Mouse (Mus musculus) myocyte (in vitro differentiated cells): Measurements from ENCODE around the gene Aida.

Source experiments
- CEBPB ChIP-seq: IDR thresholded peaks from 2 replicates; pipeline ENCODE4 v1.6.1; 2011; ENCODE audit warnings: mild to moderate bottlenecking, moderate library complexity; ENCODE audit not compliant: poor library complexity, insufficient read depth, severe bottlenecking
- E2F4 ChIP-seq: IDR thresholded peaks from one replicate; pipeline ENCODE4 v1.6.1; 2011; ENCODE audit warnings: mild to moderate bottlenecking, control low read depth, moderate library complexity; ENCODE audit not compliant: insufficient read depth
- MAX ChIP-seq: IDR thresholded peaks from one replicate; pipeline ENCODE4 v1.6.1; 2011; ENCODE audit warnings: low read depth, mild to moderate bottlenecking, control low read depth
- MYOG ChIP-seq, 3 experiments: IDR thresholded peaks; one replicate each; pipeline ENCODE4 v1.6.1; 2011; ENCODE audit warnings: control low read depth in 2 of 3, low read depth in 2 of 3, mild to moderate bottlenecking in 2 of 3; ENCODE audit not compliant: insufficient read length in 2 of 3, control insufficient read depth in 1 of 3, insufficient read depth in 1 of 3
- POLR2A ChIP-seq: IDR thresholded peaks from one replicate; pipeline ENCODE4 v1.6.1; 2011; ENCODE audit warnings: low read depth, mild to moderate bottlenecking, control low read depth, moderate library complexity; ENCODE audit not compliant: insufficient read length
- POLR2AphosphoS2 ChIP-seq: IDR thresholded peaks from one replicate; pipeline ENCODE4 v1.6.1; 2011; ENCODE audit warnings: low read depth, control low read depth; ENCODE audit not compliant: insufficient read length
- TCF12 ChIP-seq: IDR thresholded peaks from one replicate; pipeline ENCODE4 v1.6.1; 2011; ENCODE audit warnings: mild to moderate bottlenecking, control low read depth; ENCODE audit not compliant: poor library complexity, insufficient read depth, severe bottlenecking
- TCF3 ChIP-seq: IDR thresholded peaks from one replicate; pipeline ENCODE4 v1.6.1; 2011; ENCODE audit warnings: low read depth, control low read depth; ENCODE audit not compliant: insufficient read length
- USF1 ChIP-seq: IDR thresholded peaks from one replicate; pipeline ENCODE4 v1.6.1; 2011; ENCODE audit warnings: low read depth, mild to moderate bottlenecking, control low read depth, moderate library complexity

GRCm38 (mm10) chr1:183248144-183248543 is 48.2 kb upstream of the Aida start:
- TF ChIP-seq POLR2A (no peak), E2F4 (no peak), CEBPB (no peak), MYOG (IDR thresholded peaks at IDR 0.05; ENCODE audit: control insufficient read depth in 1 of 3, insufficient read depth in 1 of 3, insufficient read length in 2 of 3, low read depth in 2 of 3) (no peak), USF1 (no peak), MAX (no peak), TCF12 (no peak), POLR2AphosphoS2 (no peak), TCF3 (no peak)
